Mouse (Mus musculus) midbrain, embryonic 12.5 days (tissue): ENCODE measurements at regions not wholly inside any gene's neighbourhood (a gene's known extent, or its start where the extent isn't known, plus 50 kb on each side); places are given as distances from the start of the nearest gene placed in this dataset.

Source experiments
- ATAC-seq: fragments of 200-750 bp; cut with Nextera tagmentation; 2 replicates; pipeline ENCODE4 v1.8.0; 2017; ENCODE audit warnings: low read depth, moderate TSS enrichment, moderate library complexity; ENCODE audit not compliant: low FRiP score
- H3K27ac ChIP-seq: fragments of 300-500 bp; sonication (generic); replicated peaks from 2 replicates; pipeline ENCODE4 v1.5.1; 2016; ENCODE audit warnings: mild to moderate bottlenecking
- H3K27me3 ChIP-seq: fragments of 300-500 bp; sonication (generic); 2 replicates; pipeline ENCODE4 v1.6.1; 2016; ENCODE audit warnings: mild to moderate bottlenecking
- H3K36me3 ChIP-seq: fragments of 300-500 bp; sonication (generic); 2 replicates; pipeline ENCODE4 v1.6.1; 2016
- H3K4me1 ChIP-seq: fragments of 300-500 bp; sonication (generic); 2 replicates; pipeline ENCODE4 v1.6.1; 2016
- H3K4me2 ChIP-seq: fragments of 300-500 bp; sonication (generic); replicated peaks from 2 replicates; pipeline ENCODE4 v1.6.1; 2016; ENCODE audit warnings: mild to moderate bottlenecking, moderate library complexity
- H3K4me3 ChIP-seq: fragments of 300-500 bp; sonication (generic); 2 replicates; pipeline ENCODE4 v1.5.1; 2016; ENCODE audit warnings: mild to moderate bottlenecking
- H3K9ac ChIP-seq: fragments of 300-500 bp; sonication (generic); replicated peaks from 2 replicates; pipeline ENCODE4 v1.6.1; 2016; ENCODE audit warnings: mild to moderate bottlenecking, moderate library complexity
- H3K9me3 ChIP-seq: fragments of 300-500 bp; sonication (generic); 2 replicates; pipeline ENCODE4 v1.6.1; 2016; ENCODE audit warnings: mild to moderate bottlenecking
- WGBS: fragments of 180-500 bp; shearing (Covaris S2); methylation state at CpG from one replicate; pipeline ENCODE4 v1.1.7; 2016; 5-methylcytosine and 5-hydroxymethylcytosine counted together

GRCm38 (mm10) chr3:41312492-41312891, 229.6 kb upstream of the Pgrmc2 start:
- no peak for ATAC-seq
- H3K27ac ChIP-seq: no peak overlapping the region
- H3K36me3 ChIP-seq: no peaks in the 10 kb centered on the region
- 93% methylated on average over 6 of the region's 6 CpGs for WGBS
- H3K4me3 ChIP-seq: no peak overlapping the region
- H3K9me3 ChIP-seq: no peaks in the 10 kb centered on the region
- no peak overlapping the region for H3K4me2 ChIP-seq
- H3K27me3 ChIP-seq: no peaks in the 10 kb centered on the region
- H3K9ac ChIP-seq: no peak overlapping the region
- no peaks in the 10 kb centered on the region for H3K4me1 ChIP-seq

DNA sequence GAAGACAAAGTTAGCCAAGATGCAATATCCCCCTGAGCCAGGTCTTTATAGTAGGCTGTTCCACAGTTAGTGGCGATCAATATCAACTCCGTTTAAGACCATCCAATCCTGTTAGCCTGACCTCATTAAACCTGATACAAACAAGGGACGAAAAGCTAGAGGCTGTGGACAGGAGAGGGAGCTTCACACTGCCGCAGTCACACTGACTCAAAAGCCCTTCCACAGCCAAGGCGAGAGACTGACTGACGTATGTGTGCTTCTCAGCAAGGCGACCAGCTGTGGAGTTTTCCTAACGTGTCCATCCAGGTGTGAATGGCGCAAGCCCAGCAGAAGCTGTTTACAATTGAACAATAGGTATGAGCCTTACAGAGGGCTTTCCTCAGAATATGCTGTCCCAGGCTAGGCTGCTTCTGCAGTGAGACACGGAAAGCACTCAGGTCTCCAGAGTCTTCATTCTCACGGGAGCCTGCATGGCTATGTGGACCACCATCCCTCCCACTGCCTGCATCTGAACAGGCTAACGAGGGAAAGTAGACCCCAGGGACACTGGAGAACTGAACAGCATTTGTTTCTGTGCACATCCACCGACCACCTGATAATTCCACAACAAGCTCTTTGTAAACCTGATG, 224.7 kb upstream of the Pgrmc2 start:
- Histone ChIP-seq H3K27ac (no peak overlapping the region), H3K4me1 (no peaks in the 10 kb centered on the region), H3K9ac (no peak overlapping the region), H3K36me3 (no peaks in the 10 kb centered on the region), H3K9me3 (no peaks in the 10 kb centered on the region), H3K4me3 (no peak overlapping the region), H3K4me2 (no peak overlapping the region), H3K27me3 (no peaks in the 10 kb centered on the region)
- ATAC-seq: no peak
- WGBS: 77% methylated on average over 13 of the region's 13 CpGs

- H3K27me3 ChIP-seq: no peaks in the 10 kb centered on the region
- H3K4me1 ChIP-seq: no peaks in the 10 kb centered on the region
- H3K4me3 ChIP-seq: no peak overlapping the region
- no peaks in the 10 kb centered on the region for H3K9me3 ChIP-seq
- ATAC-seq: no peak
- 90% methylated on average over 3 of the region's 3 CpGs for WGBS
- H3K4me2 ChIP-seq: no peak overlapping the region
- no peak overlapping the region for H3K27ac ChIP-seq
- H3K36me3 ChIP-seq: no peaks in the 10 kb centered on the region
- no peak overlapping the region for H3K9ac ChIP-seq
These were observed 220.0 kb upstream of the Pgrmc2 start for GRCm38 (mm10) chr3:41302805-41303204.

DNA sequence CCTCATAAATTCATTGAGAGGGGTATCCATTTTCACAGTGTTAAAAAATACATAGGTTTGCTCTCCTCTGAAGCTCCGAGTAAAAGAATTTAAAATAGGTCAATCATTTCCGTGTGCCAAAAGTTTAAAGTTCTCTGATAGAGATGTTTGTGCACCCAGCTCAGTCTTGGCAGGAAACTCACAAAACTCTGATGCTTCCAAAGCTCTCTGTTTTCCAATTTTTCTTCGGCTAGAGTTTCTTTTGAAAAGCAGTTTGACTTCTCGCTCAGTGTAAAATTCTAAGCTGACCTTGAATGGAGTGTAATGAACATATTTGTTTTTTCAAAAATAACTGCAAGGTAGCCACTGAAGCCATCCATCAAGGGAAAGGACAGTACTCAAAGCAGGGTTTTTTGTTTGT, 215.9 kb upstream of the Pgrmc2 start:
- Histone ChIP-seq H3K9ac (no peak overlapping the region), H3K4me2 (no peak overlapping the region), H3K9me3 (no peaks in the 10 kb centered on the region), H3K27ac (no peak overlapping the region), H3K27me3 (no peaks in the 10 kb centered on the region), H3K4me1 (no peaks in the 10 kb centered on the region), H3K4me3 (no peak overlapping the region), H3K36me3 (no peaks in the 10 kb centered on the region)
- 85% methylated on average over 4 of the region's 4 CpGs for WGBS
- ATAC-seq: no peak

GRCm38 (mm10) chr3:41296152-41296809, 213.4 kb upstream of the Pgrmc2 start:
- Histone ChIP-seq H3K9ac (no peak overlapping the region), H3K9me3 (no peaks in the 10 kb centered on the region), H3K4me1 (no peaks in the 10 kb centered on the region), H3K27me3 (no peaks in the 10 kb centered on the region), H3K27ac (no peak overlapping the region), H3K4me3 (no peak overlapping the region), H3K4me2 (no peak overlapping the region), H3K36me3 (no peaks in the 10 kb centered on the region)
- WGBS: 85% methylated on average over 11 of the region's 11 CpGs
- no peak for ATAC-seq

DNA sequence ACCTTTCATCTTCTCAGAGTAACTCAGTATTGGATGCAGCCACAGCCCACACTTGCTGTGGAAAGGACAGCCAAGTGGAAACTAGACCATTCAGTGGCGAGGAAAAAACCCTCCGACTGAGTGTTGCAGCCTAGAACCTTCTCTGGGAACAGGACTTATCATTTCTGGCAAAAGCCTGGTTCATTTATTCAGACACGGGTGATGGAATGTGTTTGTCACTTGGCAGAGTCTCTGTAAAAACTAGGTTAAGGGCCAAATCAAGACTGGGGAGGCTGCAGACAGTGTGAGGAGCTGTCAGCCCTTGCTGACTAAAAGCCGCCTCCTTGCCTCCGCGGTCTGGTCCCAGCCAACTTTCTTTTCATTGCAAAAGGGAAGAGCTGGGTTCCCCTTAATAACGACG, 212.3 kb upstream of the Pgrmc2 start:
- ATAC-seq: no peak
- 74% methylated on average over 8 of the region's 8 CpGs for WGBS
- H3K36me3 ChIP-seq: no peaks in the 10 kb centered on the region
- no peaks in the 10 kb centered on the region for H3K4me1 ChIP-seq
- no peak overlapping the region for H3K27ac ChIP-seq
- H3K9ac ChIP-seq: no peak overlapping the region
- H3K4me2 ChIP-seq: no peak overlapping the region
- no peaks in the 10 kb centered on the region for H3K9me3 ChIP-seq
- no peaks in the 10 kb centered on the region for H3K27me3 ChIP-seq
- H3K4me3 ChIP-seq: no peak overlapping the region

- no peaks in the 10 kb centered on the region for H3K4me1 ChIP-seq
- 89% methylated on average over 11 of the region's 11 CpGs for WGBS
- no peak for ATAC-seq
- H3K27ac ChIP-seq: no peak overlapping the region
- no peak overlapping the region for H3K9ac ChIP-seq
- no peak overlapping the region for H3K4me3 ChIP-seq
- no peaks in the 10 kb centered on the region for H3K27me3 ChIP-seq
- H3K4me2 ChIP-seq: no peak overlapping the region
- H3K36me3 ChIP-seq: no peaks in the 10 kb centered on the region
- no peaks in the 10 kb centered on the region for H3K9me3 ChIP-seq
These were observed 207.9 kb upstream of the Pgrmc2 start for GRCm38 (mm10) chr3:41290535-41291307.

- H3K27ac ChIP-seq: no peak overlapping the region
- no peaks in the 10 kb centered on the region for H3K27me3 ChIP-seq
- no peaks in the 10 kb centered on the region for H3K4me1 ChIP-seq
- no peaks in the 10 kb centered on the region for H3K9me3 ChIP-seq
- WGBS: 91% methylated on average over 4 of the region's 4 CpGs
- no peak for ATAC-seq
- H3K4me2 ChIP-seq: no peak overlapping the region
- H3K4me3 ChIP-seq: no peak overlapping the region
- H3K36me3 ChIP-seq: no peaks in the 10 kb centered on the region
- no peak overlapping the region for H3K9ac ChIP-seq
These were observed 205.9 kb upstream of the Pgrmc2 start for GRCm38 (mm10) chr3:41288735-41289134.

DNA sequence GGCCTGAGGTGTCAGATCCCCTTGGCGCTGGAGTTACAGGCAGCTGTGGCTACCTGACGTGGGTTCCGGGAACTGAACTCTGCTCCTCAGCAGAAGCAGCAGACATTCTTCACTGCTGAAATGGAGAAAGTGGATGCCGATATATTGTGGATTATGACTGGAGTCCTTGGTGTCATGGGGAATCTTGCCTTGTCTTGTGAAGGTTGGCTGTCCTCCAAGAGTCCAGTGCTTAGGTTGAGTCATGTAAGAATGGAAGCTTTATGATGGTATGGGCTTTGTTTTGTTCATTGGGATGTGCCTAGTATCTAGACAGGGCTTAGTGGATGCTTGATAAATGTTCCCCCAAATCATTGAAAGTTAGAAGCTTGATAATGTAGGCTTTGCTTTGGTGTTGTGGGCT, 205.2 kb upstream of the Pgrmc2 start:
- Histone ChIP-seq H3K9ac (no peak overlapping the region), H3K9me3 (no peaks in the 10 kb centered on the region), H3K36me3 (no peaks in the 10 kb centered on the region), H3K4me2 (no peak overlapping the region), H3K4me1 (no peaks in the 10 kb centered on the region), H3K27me3 (no peaks in the 10 kb centered on the region), H3K27ac (no peak overlapping the region), H3K4me3 (no peak overlapping the region)
- ATAC-seq: no peak
- WGBS: 92% methylated on average over 4 of the region's 4 CpGs

- no peak overlapping the region for H3K4me3 ChIP-seq
- H3K27me3 ChIP-seq: no peaks in the 10 kb centered on the region
- no peak overlapping the region for H3K9ac ChIP-seq
- ATAC-seq: no peak
- H3K36me3 ChIP-seq: no peaks in the 10 kb centered on the region
- H3K9me3 ChIP-seq: no peaks in the 10 kb centered on the region
- no peaks in the 10 kb centered on the region for H3K4me1 ChIP-seq
- 85% methylated on average over 5 of the region's 5 CpGs for WGBS
- no peak overlapping the region for H3K4me2 ChIP-seq
- H3K27ac ChIP-seq: no peak overlapping the region
These were observed 202.5 kb upstream of the Pgrmc2 start for GRCm38 (mm10) chr3:41285336-41285735.

GRCm38 (mm10) chr3:41284897-41285296, 202.1 kb upstream of the Pgrmc2 start:
- no peaks in the 10 kb centered on the region for H3K27me3 ChIP-seq
- H3K9me3 ChIP-seq: no peaks in the 10 kb centered on the region
- no peaks in the 10 kb centered on the region for H3K36me3 ChIP-seq
- no peak overlapping the region for H3K9ac ChIP-seq
- no peak overlapping the region for H3K4me2 ChIP-seq
- H3K4me1 ChIP-seq: no peaks in the 10 kb centered on the region
- 55% methylated on average over 13 of the region's 13 CpGs for WGBS
- no peak for ATAC-seq
- no peak overlapping the region for H3K27ac ChIP-seq
- no peak overlapping the region for H3K4me3 ChIP-seq

GRCm38 (mm10) chr3:41282431-41283037, 199.7 kb upstream of the Pgrmc2 start:
- Histone ChIP-seq H3K27me3 (no peaks in the 10 kb centered on the region), H3K9me3 (no peaks in the 10 kb centered on the region), H3K4me1 (no peaks in the 10 kb centered on the region), H3K4me3 (no peak overlapping the region), H3K27ac (no peak overlapping the region), H3K36me3 (no peaks in the 10 kb centered on the region), H3K4me2 (no peak overlapping the region), H3K9ac (no peak overlapping the region)
- 61% methylated on average over 8 of the region's 8 CpGs for WGBS
- ATAC-seq: no peak
